Mouse (Mus musculus) embryonic fibroblast, embryonic 13.5 days (primary cell): ENCODE data around the gene Ccnq.

Source experiments
- CTCF ChIP-seq: IDR thresholded peaks from 2 replicates; pipeline ENCODE4 v1.5.1; 2011; ENCODE audit warnings: mild to moderate bottlenecking, control low read depth, low read length, moderate library complexity, borderline replicate concordance; ENCODE audit not compliant: insufficient read depth
- POLR2A ChIP-seq: IDR thresholded peaks from 2 replicates; pipeline ENCODE4 v1.6.1; 2011; ENCODE audit warnings: low read depth, mild to moderate bottlenecking, control low read depth, low read length, moderate library complexity

DNA sequence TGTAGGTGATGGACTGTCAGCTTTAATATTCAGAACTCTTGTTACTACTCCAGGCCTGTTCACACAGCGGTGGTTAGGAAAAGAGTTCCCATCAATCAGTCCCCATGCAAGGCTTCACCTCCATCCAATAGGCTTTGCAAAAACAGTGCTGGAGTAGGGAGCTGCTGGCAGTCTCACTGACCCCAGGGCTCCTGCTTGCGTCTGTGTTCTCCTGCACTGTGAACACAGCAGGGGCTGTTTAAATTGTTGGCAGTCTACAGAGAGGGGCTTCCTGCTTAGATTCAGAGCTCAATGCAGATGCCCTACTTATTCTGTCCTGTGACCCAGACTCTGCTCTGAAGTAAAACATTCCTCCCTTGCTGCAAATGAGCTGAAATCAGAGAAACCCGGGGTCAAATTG lies 17.2 kb upstream of the Ccnq start:
- TF ChIP-seq CTCF (no peak), POLR2A (no peak)
